Mouse (Mus musculus) effector memory CD4-positive, alpha-beta T cell, adult 5 months (primary cell): ENCODE measurements around the gene Gm11037. TPM values are rescaled to one million over a fixed set of nuclear protein-coding genes. Genes with fewer than 3 reads are reported as not detected.

Source experiments
- polyA plus RNA-seq: library from polyadenylated mRNA; unstranded; fragments of 100-300 nt; shearing (Covaris generic); gene quantifications from one replicate; pipeline ENCODE4 v1.2.1, GENCODE M21; 2017

The Gm11037 gene
- not detected for polyA plus RNA-seq

DNA sequence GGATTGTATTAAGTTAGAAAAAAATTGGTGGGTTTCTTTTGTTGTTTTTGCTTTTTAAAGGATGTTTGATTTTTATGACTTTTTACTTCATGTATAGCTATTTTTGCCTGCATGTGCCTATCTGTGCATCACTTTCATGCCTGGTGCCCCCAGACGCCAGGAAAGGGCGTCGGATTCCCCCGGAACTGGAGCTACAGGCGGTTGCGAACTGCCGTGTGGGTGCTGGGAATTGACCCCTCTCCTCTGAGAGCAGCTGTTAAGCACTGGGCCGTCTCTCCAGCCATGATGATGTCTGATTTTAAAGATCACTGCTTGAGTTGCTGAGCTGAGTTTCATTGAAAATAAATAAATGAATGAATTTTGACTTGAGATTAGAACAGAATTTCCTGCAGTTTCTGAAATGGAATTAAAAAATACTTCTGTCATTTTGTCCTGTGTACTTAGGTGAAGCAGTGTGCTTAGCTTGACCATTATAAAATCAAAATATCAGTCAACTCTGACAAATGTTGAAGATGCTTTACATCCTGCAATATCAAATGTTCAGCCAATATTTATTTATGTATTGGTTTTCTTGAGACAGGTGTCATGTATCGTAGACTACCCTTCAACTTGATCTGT is at the start of gene Gm11037:
TSS of gene Gm11037 (plus strand) at position 568 of the 618 bp plus-strand sequence.

DNA sequence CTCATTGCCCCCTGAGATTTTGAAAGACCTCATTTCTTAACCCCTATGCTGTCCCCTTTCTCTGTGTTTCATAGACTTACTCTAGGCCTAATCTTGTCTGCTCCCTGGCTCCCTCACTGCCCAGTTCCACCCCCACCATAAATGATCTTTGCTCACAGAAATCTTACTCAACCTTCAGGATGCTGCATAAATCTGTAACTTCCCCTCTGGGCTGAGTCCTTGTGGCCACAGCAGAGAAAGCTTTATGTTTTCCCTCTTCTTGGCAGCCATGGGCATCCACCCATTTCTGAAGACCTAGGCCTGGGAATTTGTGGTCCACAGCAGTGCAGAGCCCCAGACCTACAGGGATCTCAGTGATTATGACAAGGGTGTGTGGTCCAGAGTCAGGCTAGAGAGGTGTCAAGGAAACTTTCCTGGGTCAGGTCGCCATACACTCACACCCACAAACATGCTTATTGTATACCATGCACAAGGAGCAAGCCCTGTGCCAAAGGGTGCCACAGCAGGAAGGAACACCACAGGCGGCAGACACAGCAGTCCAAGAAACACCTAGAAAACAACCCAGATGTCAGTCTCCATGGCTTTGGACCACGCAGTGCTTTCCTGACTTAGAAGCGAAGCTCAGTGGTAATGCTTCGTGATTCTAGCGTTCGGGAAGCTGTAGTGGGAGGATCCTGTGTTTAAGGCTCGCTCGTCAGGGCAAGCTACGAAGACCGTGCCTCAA is 46.5 kb upstream of the Gm11037 start, which contains the start of gene Siglec1:
TSS of gene Siglec1 (minus strand) at position 99 of the 724 bp plus-strand sequence.

DNA sequence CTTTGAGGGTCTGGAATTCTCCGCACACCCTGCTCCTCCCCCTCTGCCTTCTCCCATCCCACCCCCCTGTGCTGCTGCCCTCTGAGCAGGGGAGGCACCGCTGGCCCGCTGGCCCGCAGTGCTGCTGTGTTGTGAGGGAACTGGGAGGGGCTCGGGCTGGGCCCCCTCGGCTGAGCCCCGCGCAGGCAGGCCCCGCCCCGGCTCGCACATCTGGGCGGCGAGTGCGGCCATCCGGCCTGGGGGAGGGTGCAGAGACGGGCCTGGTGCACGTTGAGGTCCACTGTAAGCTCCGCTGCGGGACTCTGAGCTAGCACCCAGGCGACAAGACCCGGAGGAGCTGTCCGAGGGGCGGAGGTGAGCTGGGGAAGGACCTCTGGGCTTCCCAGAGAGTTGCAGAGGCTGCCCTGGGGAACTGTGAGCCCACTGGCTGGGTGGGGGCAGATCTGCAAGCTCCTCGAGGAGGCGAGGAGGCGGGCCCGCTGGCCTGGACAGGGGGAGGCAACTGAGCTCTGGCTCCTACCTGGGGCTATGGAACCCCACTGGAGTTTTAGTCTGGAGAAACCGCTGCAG is 6.1 kb upstream of the Gm11037 start, which contains the start of gene Hspa12b:
TSS of gene Hspa12b (plus strand) at position 120 of the 570 bp plus-strand sequence.

DNA sequence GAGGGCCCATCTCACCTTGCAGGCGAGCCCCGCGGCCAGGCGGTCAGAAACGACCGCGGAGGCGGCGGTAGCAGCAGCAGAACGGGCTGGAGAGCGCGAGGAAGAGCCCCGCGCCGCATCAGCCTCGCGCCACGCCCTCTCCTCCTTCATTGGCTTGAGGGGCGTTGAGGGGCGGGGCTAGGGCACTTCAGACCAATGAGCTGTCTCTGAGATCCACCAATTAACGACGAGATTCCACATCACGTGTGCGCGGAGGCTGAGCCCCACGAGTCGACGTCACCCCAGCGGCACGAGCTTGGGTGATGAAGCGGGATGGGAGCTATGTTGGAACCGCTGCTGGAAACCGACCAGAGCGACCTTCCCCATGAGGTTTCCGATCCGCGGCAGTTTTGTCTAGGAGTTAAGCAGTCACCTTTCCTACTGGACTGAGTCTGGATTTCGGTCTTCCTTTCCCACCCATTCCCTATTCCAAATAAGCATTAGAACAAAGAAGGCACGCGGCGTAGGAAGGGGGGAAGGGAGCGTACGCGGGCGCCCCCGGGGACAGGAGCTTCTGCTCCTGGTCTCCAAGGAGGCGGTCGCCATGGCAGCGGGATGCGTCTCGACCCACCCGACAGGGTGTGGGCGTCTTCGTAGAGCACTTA is 26.8 kb downstream of the Gm11037 start, which contains the start of gene 1700037H04Rik:
TSS of gene 1700037H04Rik (minus strand) at position 144 of the 644 bp plus-strand sequence.

DNA sequence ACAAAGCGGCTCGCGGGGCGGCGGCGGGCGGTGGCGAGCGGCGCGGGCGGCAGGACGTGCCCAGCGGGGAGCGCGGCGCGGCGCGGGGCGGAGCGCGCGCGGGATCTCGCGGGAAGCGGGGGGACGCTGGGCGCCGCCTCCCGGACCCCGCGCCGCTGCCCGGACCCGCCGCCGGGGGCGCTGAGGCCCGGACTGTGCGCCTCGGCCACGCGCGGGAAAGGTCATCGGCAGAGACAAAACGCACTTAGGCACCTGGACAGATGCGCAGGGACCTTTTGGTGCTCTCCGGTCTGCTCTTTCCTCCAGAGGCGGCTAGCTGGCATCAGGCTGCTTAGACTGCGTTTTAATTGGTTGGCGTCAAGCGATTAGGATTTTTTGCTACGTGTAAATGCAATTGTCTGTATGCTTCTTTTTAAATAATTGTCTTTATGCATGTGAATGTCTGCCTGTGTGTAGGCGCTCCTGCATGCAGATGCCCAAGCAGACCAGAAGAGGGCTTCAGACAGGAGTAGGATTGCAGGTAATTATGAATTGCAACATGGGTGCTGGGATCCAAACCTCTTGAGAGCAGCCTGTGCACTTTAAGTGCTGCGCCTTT is 46.8 kb downstream of the Gm11037 start, which contains the start of gene Cenpb:
TSS of gene Cenpb (minus strand) at position 78 of the 598 bp plus-strand sequence.

Other genes with a start within 250 kb of the Gm11037 start
- gene 4930402H24Rik, start 227.1 kb upstream of the Gm11037 start, polyA plus RNA-seq: 20.6 TPM
- gene Atrn, start 227.0 kb upstream of the Gm11037 start, polyA plus RNA-seq: 13.7 TPM
- gene Gfra4, start 90.4 kb upstream of the Gm11037 start, polyA plus RNA-seq: not detected
- gene Adam33, start 69.7 kb upstream of the Gm11037 start, polyA plus RNA-seq: not detected
- gene Siglec1, start 46.7 kb upstream of the Gm11037 start, polyA plus RNA-seq: not detected
- not detected for gene Hspa12b, start 6.2 kb upstream of the Gm11037 start, polyA plus RNA-seq
- 27.3 TPM for gene 1700037H04Rik, start 26.6 kb downstream of the Gm11037 start, polyA plus RNA-seq
- gene Cenpb, start 46.6 kb downstream of the Gm11037 start, polyA plus RNA-seq: 8.0 TPM
- 73.8 TPM for gene Cdc25b, start 53.5 kb downstream of the Gm11037 start, polyA plus RNA-seq
- 0.22 TPM for gene Spef1, start 53.8 kb downstream of the Gm11037 start, polyA plus RNA-seq
- gene Ap5s1, start 73.6 kb downstream of the Gm11037 start, polyA plus RNA-seq: 8.4 TPM
- gene Mavs, start 100.6 kb downstream of the Gm11037 start, polyA plus RNA-seq: 11.5 TPM
- gene Pank2, start 129.0 kb downstream of the Gm11037 start, polyA plus RNA-seq: 82.2 TPM
- 5.3 TPM for gene Rnf24, start 219.4 kb downstream of the Gm11037 start, polyA plus RNA-seq